Mouse (Mus musculus): ENCODE data around the gene Map3k11.

GRCm38 (mm10) chr19:5742241-5742641 lies 53.7 kb downstream of the Map3k11 start:
- TF ChIP-seq POLR2A (IDR thresholded peaks at IDR 0.05; ENCODE audit: control insufficient read depth, extremely low read depth, insufficient read depth, low read length, poor library complexity) = no peak
- TF ChIP-seq CTCF (IDR thresholded peaks at IDR 0.05; ENCODE audit: borderline replicate concordance, control insufficient read depth, extremely low read depth, insufficient read depth, low read length, poor library complexity) = no peak

Data from thymus, adult 2 months (tissue).